Mouse (Mus musculus) midbrain, embryonic 13.5 days (tissue): ENCODE data around the gene Xylt1. TPM values are rescaled to one million over a fixed set of nuclear protein-coding genes. Genes with fewer than 3 reads are reported as not detected.

Experiments used
- ATAC-seq: fragments of 200-750 bp; cut with Nextera tagmentation; 2 replicates; pipeline ENCODE4 v1.8.0; 2017; ENCODE audit warnings: mild to moderate bottlenecking, moderate TSS enrichment, moderate library complexity
- H3K27ac ChIP-seq: fragments of 300-500 bp; sonication (generic); 2 replicates; pipeline ENCODE4 v1.5.1; 2015; ENCODE audit warnings: inconsistent platforms, mild to moderate bottlenecking, moderate library complexity
- H3K27me3 ChIP-seq: fragments of 300-500 bp; sonication (generic); 2 replicates; pipeline ENCODE4 v1.6.1; 2015; ENCODE audit warnings: mild to moderate bottlenecking, inconsistent platforms
- H3K36me3 ChIP-seq: fragments of 300-500 bp; sonication (generic); 2 replicates; pipeline ENCODE4 v1.6.1; 2015; ENCODE audit warnings: mild to moderate bottlenecking, inconsistent platforms
- H3K4me1 ChIP-seq: fragments of 300-500 bp; sonication (generic); replicated peaks from 2 replicates; pipeline ENCODE4 v1.6.1; 2015; ENCODE audit warnings: inconsistent platforms
- H3K4me2 ChIP-seq: fragments of 300-500 bp; sonication (generic); replicated peaks from 2 replicates; pipeline ENCODE4 v1.6.1; 2015; ENCODE audit warnings: moderate library complexity, mild to moderate bottlenecking, inconsistent platforms
- H3K4me3 ChIP-seq: fragments of 300-500 bp; sonication (generic); replicated peaks from 2 replicates; pipeline ENCODE4 v1.5.1; 2015; ENCODE audit warnings: mild to moderate bottlenecking, inconsistent platforms
- H3K9ac ChIP-seq: fragments of 300-500 bp; sonication (generic); replicated peaks from 2 replicates; pipeline ENCODE4 v1.6.1; 2015; ENCODE audit warnings: mild to moderate bottlenecking, inconsistent platforms
- H3K9me3 ChIP-seq: fragments of 300-500 bp; sonication (generic); 2 replicates; pipeline ENCODE4 v1.6.1; 2016; ENCODE audit warnings: mild to moderate bottlenecking, inconsistent platforms
- WGBS: fragments of 180-500 bp; shearing (Covaris S2); methylation state at CpG from one replicate; pipeline ENCODE4 v1.1.7; 2015; 5-methylcytosine and 5-hydroxymethylcytosine counted together
- polyA plus RNA-seq: library from polyadenylated mRNA; unstranded; fragments of >200 nt; fragmentation: Nextera tagmentation; extraction: Ambion mirVana; gene quantifications from 2 replicates; pipeline ENCODE4 v1.2.1, GENCODE M21; 2015

Gene Xylt1
- polyA plus RNA-seq, 1 experiment from 2014 or later = 1.7 TPM

- ATAC-seq = no peak
- Histone ChIP-seq H3K36me3 (no peaks in the 10 kb centered on the region), H3K4me1 (no peaks in the 10 kb centered on the region; the same call in none of the 2 replicates), H3K9ac (no peak overlapping the region), H3K4me3 (no peak overlapping the region), H3K27me3 (no peaks in the 10 kb centered on the region), H3K27ac (no peak overlapping the region), H3K4me2 (no peak overlapping the region), H3K9me3 (no peaks in the 10 kb centered on the region)
- WGBS = 64% methylated on average over 10 of the region's 10 CpGs
Measured at GRCm38 (mm10) chr7:117709901-117710607, 329.3 kb downstream of the Xylt1 start.

GRCm38 (mm10) chr7:117716876-117717408, 336.2 kb downstream of the Xylt1 start:
- Histone ChIP-seq H3K9me3 (no peaks in the 10 kb centered on the region), H3K4me3 (no peak overlapping the region), H3K27ac (no peak overlapping the region), H3K4me2 (no peak overlapping the region), H3K27me3 (no peaks in the 10 kb centered on the region), H3K9ac (no peak overlapping the region), H3K36me3 (no peaks in the 10 kb centered on the region), H3K4me1 (no peaks in the 10 kb centered on the region)
- ATAC-seq = no peak
- WGBS = 94% methylated on average over 5 of the region's 5 CpGs

GRCm38 (mm10) chr7:117720426-117720825, 339.6 kb downstream of the Xylt1 start:
- WGBS = 58% methylated on average over 6 of the region's 6 CpGs
- ATAC-seq = no peak

More at GRCm38 (mm10) chr7:117720426-117720825, 339.6 kb downstream of the Xylt1 start:
- Histone ChIP-seq H3K27ac (no peak overlapping the region), H3K9me3 (peaks cover 4% of the 10 kb centered on the region; the same call in 1 of the 2 replicates), H3K4me1 (no peaks in the 10 kb centered on the region), H3K4me2 (no peak overlapping the region), H3K9ac (no peak overlapping the region; the same call in 1 of the 2 replicates), H3K27me3 (no peaks in the 10 kb centered on the region), H3K4me3 (no peak overlapping the region), H3K36me3 (no peaks in the 10 kb centered on the region)
